Mouse (Mus musculus) adipocyte (in vitro differentiated cells): Measurements from ENCODE around the gene Foxo1.

ENCODE experiments used
- DNase-seq: peaks from one replicate; pipeline ENCODE4 v3.0.0-alpha.2; 2016; ENCODE audit warnings: low spot score

Foxo1 gene

DNA sequence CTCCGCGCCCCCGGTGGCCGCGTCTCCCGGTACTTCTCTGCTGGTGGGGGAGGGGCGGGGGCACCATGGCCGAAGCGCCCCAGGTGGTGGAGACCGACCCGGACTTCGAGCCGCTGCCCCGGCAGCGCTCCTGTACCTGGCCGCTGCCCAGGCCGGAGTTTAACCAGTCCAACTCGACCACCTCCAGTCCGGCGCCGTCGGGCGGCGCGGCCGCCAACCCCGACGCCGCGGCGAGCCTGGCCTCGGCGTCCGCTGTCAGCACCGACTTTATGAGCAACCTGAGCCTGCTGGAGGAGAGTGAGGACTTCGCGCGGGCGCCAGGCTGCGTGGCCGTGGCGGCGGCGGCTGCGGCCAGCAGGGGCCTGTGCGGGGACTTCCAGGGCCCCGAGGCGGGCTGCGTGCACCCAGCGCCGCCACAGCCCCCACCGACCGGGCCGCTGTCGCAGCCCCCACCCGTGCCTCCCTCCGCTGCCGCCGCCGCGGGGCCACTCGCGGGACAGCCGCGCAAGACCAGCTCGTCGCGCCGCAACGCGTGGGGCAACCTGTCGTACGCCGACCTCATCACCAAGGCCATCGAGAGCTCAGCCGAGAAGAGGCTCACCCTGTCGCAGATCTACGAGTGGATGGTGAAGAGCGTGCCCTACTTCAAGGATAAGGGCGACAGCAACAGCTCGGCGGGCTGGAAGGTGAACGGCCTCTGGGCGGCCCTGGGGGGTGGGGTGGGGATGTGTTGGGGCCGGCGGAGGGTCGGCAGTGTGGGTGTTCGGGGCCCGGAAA is 789 bp downstream of the Foxo1 start:
- peak; percentile 27 for DNase-seq

DNA sequence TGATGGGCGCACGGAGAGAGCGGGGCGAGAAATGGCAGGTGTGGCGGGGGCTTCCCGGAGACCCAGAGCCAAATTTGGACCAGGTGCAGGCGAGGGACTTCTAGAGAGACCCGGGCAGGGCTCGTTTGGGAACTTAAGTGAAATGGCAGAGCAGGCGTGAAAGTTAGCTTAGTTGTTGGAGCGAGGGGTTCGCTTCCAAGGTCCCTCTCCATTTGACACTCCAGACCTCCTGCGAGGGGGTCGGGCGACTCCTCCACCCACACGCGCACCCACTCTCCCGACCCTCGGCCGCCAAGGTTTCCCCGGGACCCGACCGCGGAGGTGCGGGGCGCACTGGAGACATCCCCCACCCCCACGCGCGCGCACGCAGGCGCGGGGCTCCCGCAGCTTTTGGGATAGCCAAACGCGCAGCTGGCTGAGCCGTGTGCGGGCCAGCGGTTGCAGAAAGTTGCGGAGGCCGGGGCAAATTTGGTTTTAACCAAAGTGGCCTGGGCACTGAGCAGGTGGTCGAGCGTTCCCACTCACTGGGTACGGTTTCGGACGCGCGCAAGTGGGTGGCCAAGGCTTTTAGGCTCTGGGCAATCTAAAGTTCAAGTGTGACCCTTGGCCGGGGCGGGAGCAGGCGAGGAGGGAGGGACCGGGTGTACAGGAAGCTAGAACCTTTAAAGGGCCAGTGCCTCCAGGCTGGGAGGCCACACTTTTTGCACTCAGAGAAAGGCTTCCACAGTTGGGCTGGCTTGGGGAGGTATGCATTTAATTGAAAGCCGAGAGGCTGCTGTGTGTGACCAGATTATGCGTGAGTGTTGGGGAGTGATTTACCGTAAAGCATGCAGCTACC is 1.6 kb downstream of the Foxo1 start:
- DNase-seq, result peak; percentile 88

DNA sequence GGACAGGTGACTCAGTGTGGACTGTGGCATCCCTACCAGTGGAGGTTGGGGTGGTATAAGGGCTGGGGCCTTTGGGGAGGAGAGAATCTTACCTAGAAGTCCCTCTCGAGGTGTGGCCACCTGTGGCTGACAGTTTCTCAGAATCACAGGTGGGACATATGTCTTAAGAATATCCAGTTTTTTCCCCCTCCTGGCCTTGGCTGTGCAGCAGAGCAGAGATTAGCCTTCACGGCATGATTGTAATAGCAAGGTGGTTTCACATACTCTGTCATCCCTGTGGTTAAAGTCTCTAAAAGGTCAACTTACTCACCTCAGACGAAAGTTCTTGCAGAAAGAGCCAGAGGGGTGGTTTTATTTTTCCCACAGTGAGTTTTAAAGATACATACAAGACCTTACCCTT is 2.4 kb downstream of the Foxo1 start:
- DNase-seq, result no peak

DNA sequence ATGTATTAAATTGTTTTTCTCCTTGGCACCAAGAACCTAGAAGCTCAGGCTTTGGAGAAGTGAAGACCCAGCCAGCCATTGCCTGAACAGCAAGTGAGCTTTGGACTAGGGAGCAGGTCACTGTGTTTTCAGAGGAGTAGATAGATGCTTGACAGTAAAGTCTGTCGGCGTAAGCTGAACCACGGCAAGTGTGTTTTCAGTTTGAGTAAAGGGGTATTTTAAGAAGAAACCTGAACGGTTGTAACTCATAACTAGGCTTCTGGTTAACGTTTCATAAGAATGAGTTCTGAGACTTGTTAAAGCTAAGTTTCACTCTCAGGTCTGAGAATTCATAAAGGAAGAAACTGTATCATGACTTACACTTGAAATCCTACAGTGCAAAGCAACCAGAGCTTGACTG is 3.2 kb downstream of the Foxo1 start:
- DNase-seq, result peak; percentile 26

DNA sequence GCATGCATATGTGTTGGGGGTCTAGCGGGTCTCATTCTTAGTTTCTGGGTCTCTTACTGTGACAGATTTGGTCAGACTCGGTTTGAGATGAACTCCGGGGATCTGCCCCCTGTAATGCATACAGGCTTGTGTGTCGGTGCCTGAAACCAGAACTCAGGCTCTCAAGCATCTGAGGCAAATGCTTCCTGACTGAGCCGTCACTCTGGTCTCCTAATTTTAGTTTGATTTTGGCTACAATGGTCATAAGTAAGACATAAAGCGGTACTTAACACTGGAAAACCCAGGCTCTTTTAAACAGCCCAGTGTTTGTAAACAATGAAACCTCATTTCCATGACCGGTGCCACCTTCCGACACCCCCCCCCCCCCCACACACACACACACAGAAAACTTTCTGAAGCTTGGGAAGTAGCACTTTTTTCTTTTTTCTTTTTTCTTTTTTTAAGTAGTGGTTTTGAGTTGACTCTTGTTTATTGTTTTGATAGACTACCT is 4.3 kb downstream of the Foxo1 start:
- no peak for DNase-seq

DNA sequence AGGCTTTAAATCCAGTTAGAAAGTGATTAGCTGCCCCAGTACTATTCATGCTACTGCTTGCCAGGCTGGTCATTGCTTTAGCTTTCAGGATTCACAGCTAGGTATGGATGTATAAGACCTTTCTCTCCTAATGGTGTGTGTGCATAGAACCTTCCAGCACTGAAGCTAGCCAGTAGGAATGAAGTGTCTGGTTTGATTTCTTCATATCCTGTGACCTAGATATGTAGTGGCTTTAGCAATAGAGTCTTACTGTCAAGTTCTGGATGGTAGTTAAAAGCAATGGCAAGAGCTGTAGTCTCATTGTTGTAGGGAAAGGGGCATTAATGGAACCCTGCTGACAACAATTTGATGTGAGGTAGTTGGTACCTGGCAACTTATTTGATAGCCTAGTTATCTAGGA is 6.3 kb downstream of the Foxo1 start:
- DNase-seq, result peak; percentile 39

DNA sequence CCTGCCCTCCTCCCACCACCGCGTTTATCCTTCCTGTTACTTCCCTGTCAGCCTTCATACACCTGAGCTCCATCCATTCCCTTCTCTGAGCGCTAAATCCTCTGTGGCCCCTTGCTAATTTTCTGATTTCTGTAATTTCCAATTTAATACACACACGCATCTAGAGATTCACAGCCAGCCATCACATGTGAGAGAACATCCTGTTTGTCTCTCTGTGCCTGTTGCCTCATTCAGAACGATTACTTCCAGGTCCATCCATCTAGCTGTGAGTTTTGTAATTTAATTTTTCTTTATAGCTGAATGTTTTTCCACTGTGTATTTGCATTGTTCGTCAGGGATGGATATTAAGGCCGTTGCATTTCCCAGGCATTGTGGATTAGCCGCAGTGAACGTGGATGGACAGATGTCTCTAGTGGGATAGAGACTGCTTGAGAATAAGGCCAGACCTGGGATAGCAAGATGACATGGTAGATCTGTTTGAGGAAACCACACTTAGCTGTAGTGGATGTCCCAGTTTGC is 7.0 kb downstream of the Foxo1 start:
- no peak for DNase-seq

DNA sequence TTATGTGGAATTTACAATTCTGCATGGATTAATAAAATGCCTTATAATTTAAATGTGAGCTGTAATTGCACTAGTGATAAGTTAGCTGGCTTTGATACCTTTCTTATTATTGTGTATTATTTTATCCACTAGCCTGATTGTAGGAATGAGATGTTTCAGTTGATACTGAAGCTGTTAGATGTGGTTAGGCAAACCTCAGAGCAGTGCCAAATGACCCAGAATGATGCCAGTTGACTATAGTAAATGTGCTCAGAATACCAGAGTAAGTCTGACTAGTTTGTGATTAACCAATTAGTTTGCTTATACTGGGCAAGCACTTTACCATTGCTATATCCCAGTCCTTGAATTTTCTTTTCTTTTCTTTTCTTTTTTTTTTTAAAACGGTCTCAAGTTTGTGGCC is 12.5 kb downstream of the Foxo1 start:
- DNase-seq, result no peak

DNA sequence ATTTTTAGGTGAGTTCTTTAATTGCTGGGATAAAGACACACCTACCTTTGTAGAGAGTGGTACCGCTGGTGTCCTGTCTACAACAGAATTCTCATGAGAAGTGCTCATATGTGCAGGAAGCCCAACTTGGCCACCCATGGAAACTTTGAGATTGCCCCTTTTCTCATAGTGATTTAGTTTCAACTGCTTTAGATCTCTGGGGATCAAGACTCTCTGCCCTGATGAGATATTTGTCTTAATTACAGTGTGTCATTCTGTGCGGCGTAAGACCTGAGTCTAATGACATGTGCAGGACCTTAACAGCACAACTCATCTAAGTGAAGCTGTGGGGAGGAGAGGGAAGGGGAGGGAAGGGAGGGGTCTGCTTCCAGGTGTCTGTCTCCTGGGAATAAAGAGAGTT is 13.7 kb downstream of the Foxo1 start:
- DNase-seq, result no peak

DNA sequence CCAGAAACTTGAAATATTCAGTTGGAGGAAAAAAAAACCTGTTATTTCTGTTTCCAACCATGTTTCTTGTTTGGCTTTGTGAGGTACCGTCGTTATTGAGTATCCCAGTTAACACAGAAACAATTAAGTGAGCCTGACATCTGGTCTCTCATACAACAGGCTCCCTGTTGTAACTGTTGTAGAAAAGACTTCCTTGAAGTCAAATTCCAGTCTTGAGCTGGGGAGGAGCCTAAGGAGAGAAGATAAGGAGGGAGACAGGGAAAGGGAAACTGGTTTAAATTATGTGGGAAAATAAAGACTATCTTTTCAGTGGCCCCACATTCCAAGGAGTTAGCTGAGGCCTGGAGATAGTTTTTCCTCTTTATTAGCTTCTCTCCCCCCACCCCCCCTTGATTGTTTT is 14.2 kb downstream of the Foxo1 start:
- no peak for DNase-seq

DNA sequence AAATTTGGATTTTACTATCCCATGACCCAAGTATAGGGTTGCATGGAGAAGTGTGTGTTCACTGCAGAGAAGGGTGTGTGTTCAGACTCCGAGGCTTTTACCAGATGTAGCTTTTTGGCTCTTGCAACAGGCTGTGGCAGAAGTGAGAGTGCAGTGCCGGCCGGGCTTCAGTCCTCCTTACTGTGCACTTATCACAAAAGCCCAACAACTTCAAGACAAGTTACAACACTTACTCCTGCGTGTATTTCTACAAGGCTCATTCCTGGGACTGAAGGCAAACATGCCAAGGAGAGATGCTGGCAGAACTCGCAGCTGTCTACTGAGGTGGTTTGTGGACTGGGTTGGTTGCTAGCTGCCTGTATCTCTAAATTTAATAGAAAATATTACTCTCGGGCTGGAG is 15.4 kb downstream of the Foxo1 start:
- no peak for DNase-seq

DNA sequence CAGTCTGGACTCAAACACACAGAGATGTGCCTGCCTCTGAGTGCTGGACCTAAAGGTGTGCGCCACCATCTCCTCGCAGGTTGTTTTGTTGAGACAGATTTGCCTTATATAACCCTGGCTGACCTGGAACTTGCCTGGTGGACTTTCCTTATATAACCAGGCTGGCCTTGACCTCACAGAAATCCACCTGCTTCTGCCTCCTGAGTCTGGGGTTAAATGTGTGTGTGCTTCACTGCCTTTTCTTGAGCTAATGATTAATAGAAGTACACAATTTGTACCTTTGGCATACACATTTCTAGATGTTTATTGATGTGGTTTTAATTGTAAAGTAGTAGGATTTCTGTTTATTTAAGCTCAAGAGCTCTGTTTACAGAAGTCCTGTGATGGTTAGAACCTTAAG is 22.7 kb downstream of the Foxo1 start:
- DNase-seq, result no peak

DNA sequence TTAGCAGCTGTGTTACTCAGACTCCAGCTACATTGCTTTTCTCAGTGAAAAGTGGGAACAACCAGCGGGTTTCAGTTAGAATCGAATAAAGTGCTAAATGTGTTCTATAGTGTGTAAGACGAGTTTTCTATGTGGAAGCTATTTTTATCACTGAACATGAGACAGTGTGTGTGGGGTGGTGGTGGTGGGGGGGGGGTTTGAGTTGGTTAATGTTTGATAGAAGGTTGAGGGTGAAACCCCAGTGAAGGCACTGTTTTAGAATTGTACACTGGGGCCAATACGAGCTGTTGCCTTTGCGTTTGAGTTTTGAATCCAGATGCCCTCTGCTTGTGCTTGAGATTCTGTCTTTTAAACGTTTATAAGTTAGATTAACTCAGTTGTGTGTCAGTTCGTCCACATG is 24.4 kb downstream of the Foxo1 start:
- DNase-seq, result no peak

DNA sequence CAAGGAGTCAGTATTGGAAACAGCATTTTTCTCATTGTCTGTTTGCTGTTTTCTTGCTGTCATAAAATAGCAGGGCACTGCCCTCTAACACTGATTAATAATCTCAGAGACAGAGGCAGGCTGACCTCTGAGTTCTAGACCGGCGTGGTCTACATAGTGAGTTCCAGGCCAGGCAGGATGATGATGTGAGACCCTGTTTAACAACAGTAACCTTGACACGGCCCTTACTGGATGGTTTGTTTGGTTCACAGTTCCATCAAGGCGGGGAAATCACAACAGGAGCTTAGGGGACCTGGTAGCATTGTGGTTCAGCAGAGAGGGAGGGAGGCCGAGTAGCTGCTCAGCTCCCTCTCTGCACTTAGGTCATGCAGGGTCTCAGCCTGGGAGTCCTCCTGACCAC is 25.8 kb downstream of the Foxo1 start:
- no peak for DNase-seq

DNA sequence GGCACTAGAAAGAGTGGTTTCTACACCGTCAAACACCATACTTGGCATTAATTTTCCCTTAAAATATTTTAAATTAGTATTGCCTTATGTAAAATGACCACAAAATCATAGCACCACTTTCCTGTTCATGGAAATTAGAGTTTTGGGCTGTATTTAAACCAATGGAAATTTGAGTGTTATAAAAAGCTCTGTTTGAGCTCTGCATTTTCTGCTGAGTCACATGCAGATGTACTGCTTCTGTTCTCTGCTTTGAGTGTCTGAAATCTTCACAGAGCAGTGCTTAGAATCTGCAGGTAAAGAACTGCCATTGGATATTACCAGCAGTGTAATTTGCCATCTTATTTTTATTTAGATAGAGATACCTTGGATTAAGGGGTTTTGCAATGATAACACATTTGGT is 27.6 kb downstream of the Foxo1 start:
- DNase-seq, result no peak

DNA sequence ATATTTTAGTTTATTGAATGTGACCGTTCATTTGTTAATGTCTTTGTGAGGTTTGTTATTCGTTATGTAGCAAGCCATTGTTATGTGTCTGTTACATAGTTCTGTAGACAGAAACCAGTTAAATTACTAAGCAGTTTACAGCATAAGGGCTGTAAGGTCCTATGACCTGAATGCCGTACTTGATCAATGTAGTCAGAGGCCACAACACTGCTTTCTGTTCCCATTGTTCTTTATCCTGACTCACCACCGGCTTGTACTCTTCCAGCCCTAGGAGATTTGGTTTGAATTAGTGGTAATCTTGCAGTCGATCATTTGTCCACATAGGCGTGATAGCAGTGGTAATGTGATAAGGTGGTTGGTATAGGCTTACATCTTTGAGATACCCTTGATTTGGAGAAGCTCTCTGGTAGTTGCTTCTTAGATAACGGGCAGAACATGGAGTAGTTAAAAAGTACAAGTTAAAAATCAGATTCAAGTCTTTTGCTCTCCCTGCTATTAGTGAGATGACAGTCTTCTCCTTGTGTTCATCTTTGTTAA is 28.2 kb downstream of the Foxo1 start:
- DNase-seq, result no peak

DNA sequence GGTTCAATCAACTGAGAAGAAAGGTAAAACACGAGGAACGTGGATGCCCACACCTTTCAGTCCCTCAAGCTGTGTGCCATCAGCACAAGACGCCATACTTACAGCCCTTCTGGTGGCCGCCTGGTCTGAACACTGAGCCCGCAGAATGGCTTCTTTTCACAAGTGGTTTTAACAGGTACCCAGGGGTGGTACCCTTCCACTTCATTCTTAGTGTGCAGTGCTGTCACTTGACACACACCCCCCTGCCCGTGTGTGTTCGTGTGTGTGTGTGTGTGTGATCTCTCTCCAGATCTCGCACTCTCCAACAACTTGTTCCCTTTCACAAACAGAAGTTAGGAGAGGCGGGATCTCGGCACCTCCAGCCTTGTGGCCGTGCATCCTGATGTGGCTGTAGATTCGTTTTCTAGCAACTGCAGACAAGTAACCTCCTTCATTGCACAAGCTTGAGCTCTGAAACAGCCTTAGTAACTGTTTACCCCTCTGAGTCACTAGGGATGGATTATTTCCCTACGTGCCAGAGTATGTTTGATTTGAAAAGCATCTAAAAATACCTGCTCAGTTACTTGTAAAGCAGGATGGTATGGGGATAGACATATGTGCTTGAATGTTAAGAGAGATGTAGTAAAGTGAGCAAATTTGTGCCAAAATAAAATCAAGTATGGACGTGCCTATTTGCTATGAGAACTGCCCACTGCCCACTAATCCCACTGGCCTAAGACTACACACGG is 29.3 kb downstream of the Foxo1 start:
- no peak for DNase-seq

DNA sequence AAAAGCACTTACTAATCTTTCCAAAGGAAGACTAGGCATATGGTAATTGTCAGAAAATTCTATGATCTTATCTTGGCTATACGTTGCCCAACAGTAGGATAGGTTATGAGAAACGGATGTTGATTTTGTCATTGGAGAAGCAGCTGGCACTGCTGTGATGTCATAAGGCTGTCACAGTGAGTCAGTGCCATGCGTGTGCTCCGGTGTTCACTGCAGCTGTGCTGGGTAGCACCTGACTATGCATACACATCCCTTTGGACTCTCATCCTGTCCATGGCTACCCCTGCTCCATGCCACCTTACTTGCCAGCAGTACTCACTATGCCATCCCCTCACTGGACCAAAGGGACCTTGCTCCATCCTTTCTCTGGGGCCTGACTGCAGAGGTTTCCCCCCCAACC is 30.5 kb downstream of the Foxo1 start:
- no peak for DNase-seq

DNA sequence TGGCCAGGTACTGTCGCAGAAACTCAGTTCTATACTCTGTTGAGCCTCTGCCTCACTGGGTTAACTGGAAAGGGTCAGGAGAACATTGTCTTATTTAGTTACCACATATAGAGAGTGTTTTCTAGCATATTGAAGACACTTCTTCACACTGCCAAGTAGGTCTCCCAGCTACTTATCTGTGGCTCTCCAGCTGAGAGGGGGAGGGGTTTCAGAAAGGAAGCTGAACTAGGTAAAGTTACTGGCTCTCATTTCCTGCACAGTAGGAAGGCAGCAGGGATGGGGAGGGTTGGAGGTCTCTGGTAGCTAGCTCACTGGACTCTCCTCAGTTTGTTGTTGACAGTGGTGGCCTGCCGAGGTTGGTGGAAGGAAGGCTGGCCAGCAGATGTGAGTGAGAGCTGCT is 31.2 kb downstream of the Foxo1 start:
- peak; percentile 19 for DNase-seq

DNA sequence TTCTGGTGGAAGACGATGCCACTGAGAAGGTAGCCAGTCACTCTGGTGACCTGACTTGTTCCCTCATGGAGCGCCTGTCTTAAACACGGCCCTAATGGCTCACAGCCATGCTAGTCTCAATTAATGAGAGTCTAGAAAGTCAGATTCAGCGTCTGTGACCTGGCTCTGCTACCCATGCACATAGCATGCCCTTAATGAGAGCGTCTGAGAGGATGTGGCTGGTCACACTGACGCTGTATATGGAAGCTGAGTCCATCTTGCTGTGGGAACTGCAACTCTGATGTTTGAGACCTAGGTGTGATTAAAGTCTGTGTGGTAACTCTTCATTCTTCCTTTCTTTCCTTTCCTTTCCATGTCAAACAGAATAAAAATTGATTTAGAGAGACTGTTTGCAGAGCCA is 32.4 kb downstream of the Foxo1 start:
- DNase-seq, result no peak

DNA sequence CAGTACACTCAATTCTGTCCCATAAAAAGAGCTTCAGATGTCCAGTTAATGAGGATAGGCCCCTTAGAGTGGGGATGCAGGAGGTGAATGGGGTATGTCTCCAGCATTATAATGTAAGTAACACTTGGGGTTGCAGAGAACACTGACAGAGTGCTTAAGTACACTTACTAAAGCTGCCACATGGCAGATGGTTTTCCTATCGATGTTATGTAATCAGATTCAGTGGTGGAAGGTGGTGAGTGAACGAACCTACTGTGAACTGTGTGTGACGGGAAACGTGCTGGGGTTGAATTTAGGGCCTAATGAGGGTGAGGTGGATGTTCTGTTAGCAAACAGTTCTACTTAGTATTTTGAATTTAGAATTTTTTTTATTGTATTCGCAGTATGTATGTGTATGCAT is 35.2 kb downstream of the Foxo1 start:
- DNase-seq, result no peak
